Mouse (Mus musculus) T-helper 17 cell (primary cell): Measurements from ENCODE around the gene Kcnq2.

Experiments
- in situ Hi-C, 2 experiments: fragments of 300-600 bp; cut with MboI, MseI; formaldehyde crosslinking; loops; 1 replicate in 1 of 2; 2 replicates in 1 of 2; pipeline ENCODE4 v1.15.1; 2025; ENCODE audit warnings: high pct_unique_total_duplicates in 2 of 2

Gene Kcnq2

GRCm38 (mm10) chr2:181042376-181042775, 92.7 kb downstream of the Kcnq2 start:
- in situ Hi-C loops, result no loop called here

GRCm38 (mm10) chr2:181041941-181042340, 93.2 kb downstream of the Kcnq2 start:
- in situ Hi-C loops, result no loop called here

GRCm38 (mm10) chr2:181039356-181039680, 95.8 kb downstream of the Kcnq2 start:
- in situ Hi-C loops, result no loop called here

GRCm38 (mm10) chr2:181038644-181039355, 96.3 kb downstream of the Kcnq2 start:
- in situ Hi-C loops, result no loop called here

GRCm38 (mm10) chr2:181036561-181036960, 98.5 kb downstream of the Kcnq2 start:
- in situ Hi-C loops, result no loop called here

- in situ Hi-C loops, result no loop called here
These were observed 99.9 kb downstream of the Kcnq2 start for GRCm38 (mm10) chr2:181035186-181035585.

- in situ Hi-C loops, result loop anchor here (5.0 kb wide), 2 partner anchors 186 to 646 kb away; no protein-coding TSS in a partner anchor
These were observed 101.8 kb downstream of the Kcnq2 start for GRCm38 (mm10) chr2:181033310-181033709.

GRCm38 (mm10) chr2:181032407-181032806, 102.7 kb downstream of the Kcnq2 start:
- in situ Hi-C loops, result loop anchor here (5.0 kb wide), 2 partner anchors 185 to 645 kb away; no protein-coding TSS in a partner anchor

GRCm38 (mm10) chr2:181031406-181031934, 103.6 kb downstream of the Kcnq2 start:
- in situ Hi-C loops, result loop anchor here (5.0 kb wide), 2 partner anchors 184 to 644 kb away; no protein-coding TSS in a partner anchor
